Mouse (Mus musculus) CH12.LX (cell line): Measurements from ENCODE around the gene Cmss1.

Experiments
- BHLHE40 ChIP-seq: IDR thresholded peaks from 2 replicates; pipeline ENCODE4 v1.6.1; 2011; ENCODE audit warnings: mild to moderate bottlenecking, low read depth, low read length, improper control_type of control experiment
- HCFC1 ChIP-seq: IDR thresholded peaks from 2 replicates; pipeline ENCODE4 v1.6.1; 2012; ENCODE audit warnings: low read depth, mild to moderate bottlenecking, inconsistent platforms, low read length, improper control_type of control experiment
- JUND ChIP-seq: conservative IDR thresholded peaks from 2 replicates; pipeline ENCODE4 v1.6.1; 2011; ENCODE audit warnings: low read depth, low read length, improper control_type of control experiment
- KAT2A ChIP-seq: IDR thresholded peaks from 2 replicates; pipeline ENCODE4 v1.6.1; 2012; ENCODE audit warnings: low read length, improper control_type of control experiment, inconsistent platforms; ENCODE audit not compliant: insufficient replicate concordance
- PAX5 ChIP-seq: IDR thresholded peaks from 2 replicates; pipeline ENCODE4 v1.6.1; 2012; ENCODE audit warnings: low read length, inconsistent platforms, mixed read lengths
- POLR2A ChIP-seq: IDR thresholded peaks from 2 replicates; pipeline ENCODE4 v1.6.1; 2011; ENCODE audit warnings: low read depth, mild to moderate bottlenecking, improper control_type of control experiment, low read length
- UBTF ChIP-seq: IDR thresholded peaks from 2 replicates; pipeline ENCODE4 v1.6.1; 2012; ENCODE audit warnings: low read depth, mild to moderate bottlenecking, inconsistent platforms, low read length, improper control_type of control experiment, moderate library complexity
- ZMIZ1 ChIP-seq: IDR thresholded peaks from 2 replicates; pipeline ENCODE4 v1.6.1; 2012; ENCODE audit warnings: low read depth, mild to moderate bottlenecking, inconsistent platforms, low read length, improper control_type of control experiment
- ZNF384 ChIP-seq: IDR thresholded peaks from 2 replicates; pipeline ENCODE4 v1.6.1; 2012; ENCODE audit warnings: low read depth, low read length, improper control_type of control experiment, inconsistent platforms

DNA sequence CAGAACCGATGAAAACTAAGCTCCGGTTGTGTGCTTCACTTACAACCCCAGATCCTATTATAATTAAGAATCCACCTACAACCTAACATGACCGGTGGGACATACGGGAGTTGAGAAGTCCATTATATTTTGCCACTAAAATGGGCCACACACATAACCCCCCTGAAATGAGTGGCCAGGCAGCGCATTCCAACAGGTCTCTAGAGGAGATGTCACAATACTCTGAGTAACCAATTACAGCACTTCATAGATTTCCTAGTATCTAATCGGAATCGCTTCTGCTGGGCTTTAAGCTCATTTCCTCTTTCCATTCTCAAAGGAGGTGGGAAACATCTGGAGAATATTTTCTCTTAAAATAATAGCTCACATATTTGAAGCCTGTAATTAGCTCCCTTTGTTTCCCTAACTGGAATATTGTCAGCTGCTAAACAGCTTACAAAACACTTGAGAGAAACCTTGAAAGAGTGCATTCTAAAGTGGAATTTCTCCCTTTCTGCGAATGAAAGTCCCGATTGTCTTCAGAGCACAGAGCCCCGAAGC, 34.8 kb upstream of the Cmss1 start:
- no peak for TF ChIP-seq ZNF384
- no peak for TF ChIP-seq POLR2A
- no peak for TF ChIP-seq BHLHE40
- TF ChIP-seq ZMIZ1, result no peak
- TF ChIP-seq HCFC1, result no peak
- no peak for TF ChIP-seq KAT2A
- TF ChIP-seq UBTF, result no peak
- TF ChIP-seq PAX5, result no peak
- TF ChIP-seq JUND, result no peak
